Mouse (Mus musculus) thymus, postnatal 0 days (tissue): ENCODE results near the gene Rab6b. TPM values are rescaled to one million over a fixed set of nuclear protein-coding genes. Genes with fewer than 3 reads are reported as not detected.

Source experiments
- DNase-seq: peaks from one replicate; pipeline ENCODE4 v3.0.0-alpha.2; 2015; ENCODE audit warnings: low spot score
- polyA plus RNA-seq: library from polyadenylated mRNA; unstranded; fragments of >200 nt; fragmentation: Nextera tagmentation; extraction: Ambion mirVana; gene quantifications from 2 replicates; pipeline ENCODE4 v1.2.1, GENCODE M21; 2015

The Rab6b gene
- polyA plus RNA-seq, result 4.3 and 5.3 TPM in 2 replicates

GRCm38 (mm10) chr9:103111621-103112470 lies at the start of gene Rab6b:
Rab6b (plus strand) TSS chr9:103111787.
- DNase-seq, result peak; percentile 74

DNA sequence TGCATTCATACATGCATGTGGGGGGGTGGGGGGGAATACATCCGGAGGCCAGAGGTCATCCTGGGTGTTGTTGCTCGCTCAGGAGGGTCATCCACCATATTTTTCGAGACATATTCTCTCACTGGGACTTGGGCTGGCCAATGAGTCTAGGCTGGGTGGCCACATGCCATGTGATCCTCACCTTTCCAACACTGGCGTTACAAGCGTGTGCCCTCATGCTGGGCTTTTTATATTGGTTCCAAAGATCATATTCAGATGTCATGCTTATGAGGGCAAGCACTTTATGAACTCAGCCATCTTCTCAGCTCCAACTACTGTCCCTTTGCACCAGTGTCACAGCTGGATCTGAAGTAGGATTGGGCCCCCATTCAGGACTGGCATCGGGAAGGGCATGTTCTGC lies 48.0 kb upstream of the Rab6b start:
- no peak for DNase-seq

DNA sequence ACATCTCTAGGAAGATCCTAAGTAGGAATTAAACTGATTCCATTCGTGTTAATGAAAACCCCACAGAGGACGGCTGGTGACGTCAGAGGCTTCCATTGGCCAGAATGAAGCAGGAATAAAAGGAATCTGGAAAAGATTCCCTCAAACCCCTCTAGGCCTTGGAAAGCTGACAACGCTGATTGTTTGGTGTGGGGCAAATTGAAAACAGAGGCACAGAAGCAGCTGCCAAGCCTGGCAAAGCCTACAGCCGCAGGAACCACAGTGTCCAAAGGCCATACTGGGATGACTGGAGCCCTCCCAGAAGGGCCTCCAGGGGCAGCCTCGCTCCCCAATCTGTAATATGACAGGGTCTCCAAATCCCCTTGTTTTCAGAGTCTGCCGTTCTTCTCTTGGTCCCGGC lies 44.7 kb upstream of the Rab6b start:
- no peak for DNase-seq

DNA sequence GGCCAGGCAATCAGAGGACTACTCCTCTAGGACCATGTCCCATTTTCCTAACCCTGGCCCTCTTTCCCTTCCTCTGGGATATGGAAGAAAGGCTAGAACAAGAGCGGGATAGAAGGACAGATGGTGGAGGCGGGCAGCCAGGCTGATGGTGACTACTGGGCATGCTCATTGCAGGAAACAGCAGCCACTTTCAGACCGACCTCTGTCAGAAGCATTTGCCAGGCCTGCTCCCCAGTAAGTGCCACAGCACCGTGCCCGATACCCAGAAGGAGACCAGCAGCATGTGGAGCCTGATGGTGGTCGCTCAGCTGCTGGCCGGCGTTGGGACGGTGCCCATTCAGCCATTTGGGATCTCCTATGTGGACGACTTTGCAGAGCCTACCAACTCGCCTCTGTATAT lies 43.9 kb upstream of the Rab6b start:
- DNase-seq, result no peak

DNA sequence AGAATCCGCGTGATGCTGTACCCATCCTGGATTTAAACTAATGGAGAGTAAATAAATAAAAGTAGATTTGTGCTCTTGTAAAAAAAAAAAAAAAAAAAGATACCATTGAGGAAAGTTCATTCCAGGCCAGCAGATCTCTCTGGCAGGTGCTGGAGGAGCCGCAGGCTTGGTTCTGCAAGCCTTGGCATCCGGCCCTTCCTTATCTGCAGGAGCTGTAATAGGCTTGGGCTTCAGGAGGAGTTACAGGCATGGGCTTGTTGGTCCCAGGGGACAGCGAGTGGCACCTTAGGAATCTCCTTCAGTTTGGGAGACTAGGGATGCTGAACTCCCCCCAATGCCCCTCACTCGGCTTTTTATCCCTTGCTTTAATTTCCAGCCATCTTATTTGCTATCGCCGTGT lies 42.8 kb upstream of the Rab6b start:
- no peak for DNase-seq

- no peak for DNase-seq
Observed at GRCm38 (mm10) chr9:103071541-103072203, 39.9 kb upstream of the Rab6b start.

GRCm38 (mm10) chr9:103072204-103072599 lies 39.4 kb upstream of the Rab6b start:
- no peak for DNase-seq

DNA sequence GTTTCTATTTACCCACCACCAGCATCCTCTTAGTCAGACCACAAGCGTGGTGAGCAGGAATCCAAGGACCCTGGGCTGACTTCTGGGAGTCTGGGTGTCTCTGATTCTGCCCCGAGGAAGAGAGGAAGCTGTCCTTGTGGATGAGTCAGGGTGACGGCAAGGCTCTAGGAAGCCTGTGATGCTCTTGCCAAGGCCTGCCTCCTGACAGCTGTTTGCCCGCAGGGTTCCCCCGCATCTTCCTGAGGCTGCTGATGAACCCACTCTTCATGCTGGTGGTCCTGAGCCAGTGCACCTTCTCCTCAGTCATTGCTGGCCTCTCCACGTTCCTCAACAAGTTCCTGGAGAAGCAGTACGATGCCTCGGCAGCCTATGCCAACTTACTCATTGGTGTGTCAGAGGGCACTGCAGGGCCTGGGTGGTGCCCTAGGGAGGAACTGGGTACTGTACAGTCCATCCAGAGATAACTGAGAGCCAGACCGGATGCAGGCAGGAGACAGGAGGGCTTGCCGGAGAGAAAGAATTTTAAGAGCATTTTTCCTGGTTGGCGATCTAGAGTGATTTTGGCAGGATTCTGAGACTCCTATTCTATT lies 38.6 kb upstream of the Rab6b start:
- DNase-seq, result no peak

DNA sequence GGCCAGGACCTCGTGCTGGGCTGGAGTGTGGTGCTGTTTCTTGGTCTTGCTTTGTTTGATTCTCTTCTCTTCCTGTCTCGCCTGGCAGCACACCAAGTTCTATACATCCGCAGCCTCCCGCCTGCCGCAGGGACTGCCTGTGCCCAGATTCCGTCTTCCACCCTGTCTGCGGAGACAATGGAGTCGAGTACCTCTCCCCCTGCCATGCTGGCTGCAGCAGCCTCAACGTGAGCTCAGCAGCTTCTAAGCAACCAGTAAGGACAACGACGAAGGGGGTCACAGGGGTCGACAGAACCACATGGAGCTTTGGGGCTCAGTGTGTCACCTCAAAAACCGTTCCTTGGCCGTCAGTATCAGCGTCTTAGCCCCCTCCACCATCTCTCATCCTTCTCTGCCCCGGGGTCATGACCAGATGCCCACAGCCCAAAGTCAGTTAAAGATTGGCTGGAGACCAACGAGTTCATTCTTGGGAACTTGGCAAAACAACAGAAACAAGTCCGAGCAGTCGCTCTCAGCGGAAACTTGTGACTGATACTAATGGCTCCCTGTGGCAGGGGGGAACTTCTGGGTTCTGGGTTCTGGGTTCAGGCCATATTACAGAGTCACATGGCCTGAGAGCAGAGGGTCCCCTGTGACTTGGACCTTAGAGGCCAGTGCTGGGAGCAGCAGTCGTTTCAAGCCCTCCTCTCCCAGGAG lies 34.6 kb upstream of the Rab6b start:
- DNase-seq, result no peak

DNA sequence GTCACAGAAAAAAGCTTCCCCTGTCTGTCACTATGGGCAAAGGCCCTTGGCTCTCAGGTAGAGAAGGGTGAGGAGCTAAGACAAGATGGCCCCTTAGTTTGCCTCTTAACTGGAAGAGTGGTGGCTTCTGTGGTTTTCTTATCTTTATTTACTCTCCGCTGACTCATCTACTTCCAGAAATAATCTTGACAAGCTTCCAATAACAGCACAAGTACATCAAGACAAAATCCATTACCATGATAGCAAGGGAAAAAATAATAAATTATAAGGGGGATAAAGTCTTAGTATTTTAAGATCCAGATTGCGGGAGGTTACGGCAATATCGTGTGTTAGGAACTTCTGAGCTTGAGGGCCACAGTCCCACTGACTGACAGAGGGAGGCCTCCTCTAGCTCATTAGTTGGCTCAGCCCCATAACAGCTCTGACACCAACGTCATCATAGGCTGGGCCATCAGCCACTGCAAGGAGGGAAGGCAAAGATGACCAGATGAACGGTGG lies 33.3 kb upstream of the Rab6b start:
- DNase-seq, result no peak

DNA sequence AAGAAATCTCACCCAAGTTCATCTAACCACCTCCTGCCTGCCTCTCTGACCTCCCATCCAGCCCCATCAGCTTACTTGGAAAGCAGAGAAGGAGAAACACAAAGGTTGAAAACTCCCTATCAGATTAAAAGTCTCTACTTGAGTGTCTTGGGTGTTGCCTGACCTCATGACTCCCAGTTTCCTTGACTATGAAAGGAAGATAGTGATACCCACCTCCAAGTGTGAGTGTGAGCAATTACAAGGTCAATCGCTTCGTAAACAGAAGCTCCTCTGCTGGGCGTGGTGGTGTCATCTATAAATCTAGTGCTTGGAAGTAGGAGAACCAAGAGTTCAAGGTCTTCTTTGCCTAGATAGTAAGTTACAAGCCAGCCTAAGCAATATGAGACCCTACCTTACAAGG lies 31.4 kb upstream of the Rab6b start:
- no peak for DNase-seq

DNA sequence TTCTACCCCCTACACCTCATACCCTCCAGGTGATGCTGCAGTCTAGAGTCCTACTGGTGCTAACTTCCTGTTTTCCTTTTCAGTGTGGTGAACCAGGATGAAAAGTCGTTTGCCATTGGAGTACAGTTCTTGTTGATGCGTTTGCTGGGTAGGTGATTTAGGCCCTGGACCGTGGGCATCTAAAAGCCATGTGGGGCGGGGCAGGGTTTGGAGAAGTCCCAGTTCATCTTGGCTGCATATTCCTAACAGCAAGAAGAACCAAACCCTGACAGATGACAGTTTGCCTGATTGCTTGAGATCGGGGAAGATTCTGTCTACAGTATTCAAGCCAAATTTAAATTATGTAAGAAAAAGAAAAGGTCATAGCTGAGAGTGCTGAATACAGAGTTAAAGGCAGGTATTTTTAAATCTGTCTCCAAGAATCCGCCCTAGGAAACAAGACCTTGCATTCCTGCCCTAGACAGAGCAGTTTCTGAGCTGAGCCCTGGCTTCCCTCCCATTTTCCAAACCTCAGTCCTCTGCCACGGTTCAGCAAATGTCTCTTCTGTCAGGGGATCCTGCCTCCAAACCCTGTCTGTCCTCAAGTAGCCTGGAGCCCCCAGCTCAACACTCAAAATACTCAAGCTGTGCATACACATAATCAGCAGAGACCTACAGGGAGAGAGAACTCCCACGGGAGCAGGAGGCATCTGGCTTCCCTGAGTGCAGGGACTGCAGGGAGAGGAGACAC lies 29.2 kb upstream of the Rab6b start:
- DNase-seq, result no peak

GRCm38 (mm10) chr9:103083405-103083804 lies 28.2 kb upstream of the Rab6b start:
- DNase-seq, result no peak

GRCm38 (mm10) chr9:103086736-103087135 lies 24.9 kb upstream of the Rab6b start:
- no peak for DNase-seq

GRCm38 (mm10) chr9:103087301-103087700 lies 24.3 kb upstream of the Rab6b start:
- no peak for DNase-seq

- DNase-seq, result no peak
Observed at GRCm38 (mm10) chr9:103088661-103089060, 22.9 kb upstream of the Rab6b start.

- no peak for DNase-seq
Observed at GRCm38 (mm10) chr9:103090116-103090875, 21.3 kb upstream of the Rab6b start.

- no peak for DNase-seq
Observed at GRCm38 (mm10) chr9:103091039-103091883, 20.3 kb upstream of the Rab6b start.

- DNase-seq, result peak; percentile 78
Observed at GRCm38 (mm10) chr9:103092248-103092647, 19.3 kb upstream of the Rab6b start.
